Mouse (Mus musculus) thymus, adult 2 months (tissue): ENCODE data around the gene Fndc3b. TPM values are rescaled to one million over a fixed set of nuclear protein-coding genes. Genes with fewer than 3 reads are reported as not detected.

Source experiments
- DNase-seq: peaks from one replicate; pipeline ENCODE4 v3.0.0; 2021
- H3K27ac ChIP-seq: fragments of 200-500 bp; 2 replicates; pipeline ENCODE4 v1.5.1; 2012; ENCODE audit warnings: low read length, control low read depth; ENCODE audit not compliant: control insufficient read depth, insufficient read depth
- H3K27me3 ChIP-seq: fragments of 200-500 bp; 2 replicates; pipeline ENCODE4 v1.6.1; 2012; ENCODE audit warnings: mild to moderate bottlenecking, low read length, moderate library complexity, mixed read lengths; ENCODE audit not compliant: control insufficient read depth, insufficient read depth
- H3K36me3 ChIP-seq: fragments of 200-500 bp; 2 replicates; pipeline ENCODE4 v1.6.1; 2012; ENCODE audit warnings: mild to moderate bottlenecking, low read length, moderate library complexity; ENCODE audit not compliant: control insufficient read depth, insufficient read depth
- H3K4me1 ChIP-seq: fragments of 200-500 bp; replicated peaks from 2 replicates; pipeline ENCODE4 v1.6.1; 2012; ENCODE audit warnings: low read length; ENCODE audit not compliant: control insufficient read depth, insufficient read depth
- H3K4me3 ChIP-seq: fragments of 200-500 bp; 2 replicates; pipeline ENCODE4 v1.5.1; 2012; ENCODE audit warnings: mild to moderate bottlenecking, low read length, control low read depth, moderate library complexity; ENCODE audit not compliant: control insufficient read depth, insufficient read depth
- CTCF ChIP-seq: fragments of 200-500 bp; IDR thresholded peaks from 2 replicates; pipeline ENCODE4 v1.5.1; 2012; ENCODE audit warnings: mild to moderate bottlenecking, control low read depth, low read length, moderate library complexity, borderline replicate concordance; ENCODE audit not compliant: control insufficient read depth, poor library complexity, insufficient read depth; ENCODE audit errors: extremely low read depth
- POLR2A ChIP-seq: fragments of 200-500 bp; IDR thresholded peaks from 2 replicates; pipeline ENCODE4 v1.6.1; 2012; ENCODE audit warnings: mild to moderate bottlenecking, low read length, control low read depth, moderate library complexity; ENCODE audit not compliant: control insufficient read depth, poor library complexity, insufficient read depth; ENCODE audit errors: extremely low read depth
- WGBS: fragments of 180-500 bp; shearing (Covaris S2); methylation state at CpG from one replicate; pipeline ENCODE4 v1.1.7; 2018; 5-methylcytosine and 5-hydroxymethylcytosine counted together
- polyA plus RNA-seq: library from polyadenylated mRNA; depleted of rRNA; stranded (reverse); fragments of >200 nt; gene quantifications from 2 replicates; pipeline ENCODE4 v1.2.3, GENCODE M21; 2012

Gene Fndc3b
- polyA plus RNA-seq, 1 experiment = 4.7 TPM

DNA sequence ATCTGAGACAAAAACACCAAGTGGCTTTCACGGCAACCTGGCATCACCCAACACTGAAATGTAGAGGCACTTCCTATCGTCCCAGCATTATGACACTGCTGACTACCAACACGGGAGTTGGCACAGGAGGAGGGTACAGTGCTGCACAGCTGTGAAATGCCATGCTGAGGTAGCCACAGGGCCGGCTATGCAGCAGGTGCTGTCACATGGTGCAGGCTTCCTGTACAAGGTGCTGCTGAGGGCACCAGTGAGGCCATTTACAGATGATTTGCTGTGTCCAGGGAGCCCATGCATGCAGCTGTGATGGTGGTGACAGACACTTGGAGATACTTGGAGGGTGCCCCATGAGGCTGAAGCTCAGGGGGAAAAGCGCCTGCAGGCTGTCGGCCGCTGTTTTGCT lies 249.2 kb downstream of the Fndc3b start:
- 30% methylated on average over 7 of the region's 7 CpGs for WGBS
- TF ChIP-seq POLR2A = no peak
- TF ChIP-seq CTCF = no peak
- Histone ChIP-seq H3K27ac (peak overlapping the region; percentile 99), H3K4me1 (peaks cover 42% of the 10 kb centered on the region), H3K36me3 (no peaks in the 10 kb centered on the region), H3K27me3 (no peaks in the 10 kb centered on the region), H3K4me3 (no peak overlapping the region)
- peak; percentile 73 for DNase-seq

DNA sequence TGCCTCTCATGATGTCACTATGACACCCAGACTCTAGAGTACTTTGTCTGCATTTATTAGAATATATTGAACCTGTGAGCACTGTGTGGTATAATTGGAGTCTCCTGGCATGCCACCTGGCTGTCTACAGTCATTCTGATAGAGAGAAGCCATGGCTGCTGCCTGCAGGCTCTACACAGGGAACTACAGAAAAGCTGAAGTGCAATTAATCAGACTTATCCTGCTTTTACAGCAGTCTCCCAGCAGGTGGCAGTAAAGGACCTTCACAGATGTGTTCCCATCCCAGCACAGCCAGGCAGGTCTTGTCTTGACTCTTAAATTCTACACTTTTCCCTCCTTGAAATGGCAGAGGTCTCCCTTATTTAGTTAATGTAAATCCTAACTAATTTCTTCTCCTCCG lies 250.1 kb downstream of the Fndc3b start:
- Histone ChIP-seq H3K27me3 (no peaks in the 10 kb centered on the region), H3K36me3 (no peaks in the 10 kb centered on the region), H3K27ac (no peak overlapping the region; the same call in 1 of the 2 replicates), H3K4me3 (no peak overlapping the region), H3K4me1 (peaks cover 42% of the 10 kb centered on the region)
- DNase-seq = peak; percentile 88
- WGBS = 57% methylated on average over 1 of the region's 1 CpGs
- TF ChIP-seq POLR2A = no peak
- no peak for TF ChIP-seq CTCF

DNA sequence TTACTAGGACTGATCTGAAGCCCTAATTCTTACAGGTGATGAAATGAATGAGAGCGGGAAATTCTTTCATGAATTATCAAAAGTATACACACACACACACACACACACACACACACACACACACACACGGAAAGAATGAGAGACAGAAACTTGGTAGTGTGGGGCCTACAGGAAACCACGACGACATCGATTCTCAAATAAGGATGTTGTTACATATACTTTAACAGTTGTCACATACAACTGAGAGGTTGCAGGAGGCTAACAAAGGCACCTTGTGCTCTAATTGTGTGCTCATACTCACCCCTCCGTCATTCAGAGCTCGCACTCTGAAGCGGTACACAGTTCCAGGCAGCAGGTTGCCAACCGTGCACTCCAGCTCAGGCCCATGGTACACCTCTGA lies 252.7 kb downstream of the Fndc3b start:
- H3K27me3 ChIP-seq = no peaks in the 10 kb centered on the region
- DNase-seq = no peak
- TF ChIP-seq POLR2A (no peak), CTCF (no peak)
- H3K36me3 ChIP-seq = no peaks in the 10 kb centered on the region
- H3K4me1 ChIP-seq = peaks cover 28% of the 10 kb centered on the region
- no peak overlapping the region for H3K4me3 ChIP-seq
- peak overlapping the region; percentile 58 for H3K27ac ChIP-seq
- WGBS = 48% methylated on average over 9 of the region's 9 CpGs

DNA sequence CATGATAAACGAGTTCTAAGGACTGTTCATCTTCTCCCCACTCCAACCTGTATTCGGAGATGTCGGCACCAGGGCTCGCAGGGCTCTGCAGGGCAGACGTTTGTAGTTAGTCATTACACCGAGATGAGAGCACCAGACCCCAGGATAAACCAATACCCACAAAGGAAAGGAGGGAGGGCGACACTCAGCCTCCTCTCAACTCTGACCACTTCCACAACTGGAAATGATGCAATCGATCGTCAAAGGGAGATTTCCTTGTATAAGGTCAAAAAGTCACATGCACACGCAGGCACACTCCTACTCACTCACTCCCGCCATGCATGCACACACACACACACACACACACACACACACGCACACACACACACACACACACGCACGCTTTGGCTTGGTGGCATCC lies 254.6 kb downstream of the Fndc3b start:
- no peaks in the 10 kb centered on the region for H3K27me3 ChIP-seq
- no peak overlapping the region for H3K4me3 ChIP-seq
- peaks cover 13% of the 10 kb centered on the region for H3K4me1 ChIP-seq
- TF ChIP-seq POLR2A = no peak
- TF ChIP-seq CTCF = no peak
- DNase-seq = no peak
- H3K27ac ChIP-seq = no peak overlapping the region
- H3K36me3 ChIP-seq = no peaks in the 10 kb centered on the region
- WGBS = 78% methylated on average over 14 of the region's 14 CpGs

DNA sequence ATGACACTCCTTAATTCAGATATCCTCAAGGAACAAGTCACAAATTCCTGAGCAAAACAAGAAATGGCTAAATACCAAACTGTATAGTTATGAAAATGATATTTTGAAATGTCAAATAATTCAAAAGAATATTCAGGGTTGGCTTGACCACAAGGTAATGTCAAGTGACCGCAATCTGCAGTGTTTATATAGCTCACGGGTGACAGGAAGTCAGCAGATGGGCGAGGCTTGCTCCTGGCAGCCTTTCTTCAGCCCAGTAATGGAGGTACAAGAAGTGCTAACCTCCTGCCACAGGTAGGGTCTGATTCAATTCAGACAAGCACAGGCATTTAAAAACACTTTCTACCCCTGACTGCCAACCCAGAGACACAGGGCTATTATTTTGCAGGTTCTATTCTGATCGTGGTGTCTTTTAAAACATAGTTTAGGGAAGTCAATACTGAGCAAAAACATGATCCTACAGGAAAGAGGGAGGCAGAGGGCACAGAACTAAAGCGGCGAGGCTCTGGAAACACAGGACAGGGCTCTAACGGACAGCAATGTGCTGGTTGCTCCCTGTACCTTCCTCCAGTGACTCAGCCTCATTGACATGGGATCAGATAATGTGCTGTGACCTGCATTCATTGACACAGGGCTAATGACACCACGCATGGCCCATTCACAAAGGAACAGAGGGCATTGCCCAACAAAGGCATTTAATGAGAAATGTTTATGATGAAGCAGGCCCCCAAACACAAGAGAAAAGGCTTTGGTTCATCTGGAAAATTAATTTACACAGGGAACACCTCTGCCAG lies 256.5 kb downstream of the Fndc3b start:
- Histone ChIP-seq H3K27me3 (no peaks in the 10 kb centered on the region), H3K4me1 (peaks cover 11% of the 10 kb centered on the region), H3K36me3 (no peaks in the 10 kb centered on the region), H3K27ac (no peak overlapping the region), H3K4me3 (no peak overlapping the region)
- WGBS = 94% methylated on average over 8 of the region's 8 CpGs
- no peak for DNase-seq
- TF ChIP-seq CTCF (no peak), POLR2A (no peak)

DNA sequence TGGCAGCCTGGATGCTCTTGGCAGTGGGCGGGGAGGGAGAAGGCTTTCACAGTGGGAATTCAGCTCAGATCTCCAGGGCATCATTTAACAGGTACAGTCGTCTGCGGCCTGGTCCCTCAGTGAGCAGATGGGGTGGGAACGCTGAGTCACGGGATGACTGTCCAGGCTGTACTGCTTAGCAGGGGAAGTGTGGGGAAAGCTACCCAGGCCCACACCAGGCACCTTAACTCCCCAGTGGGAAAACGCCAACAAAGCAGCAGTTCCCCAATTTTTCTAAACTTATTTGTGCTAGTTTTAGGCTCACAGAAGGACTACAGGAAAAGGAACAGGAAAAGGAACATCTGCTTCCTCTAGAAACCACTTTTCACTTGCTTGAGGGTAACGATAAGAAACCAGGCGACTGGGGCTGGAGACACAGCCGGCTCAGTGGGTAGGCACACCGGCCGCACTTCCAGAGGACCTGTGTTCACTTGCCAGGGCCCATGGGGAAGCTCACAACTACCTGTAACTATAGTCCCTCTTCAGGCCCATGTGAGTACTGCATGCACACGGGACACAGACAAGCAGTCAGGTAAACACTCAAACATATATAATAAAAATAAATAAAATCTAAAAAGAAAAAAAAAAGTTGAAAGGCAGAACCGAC lies 257.5 kb downstream of the Fndc3b start:
- Histone ChIP-seq H3K4me3 (no peak overlapping the region), H3K27ac (peak overlapping the region; percentile 33; the same call in 1 of the 2 replicates), H3K27me3 (no peaks in the 10 kb centered on the region), H3K36me3 (no peaks in the 10 kb centered on the region), H3K4me1 (peaks cover 7% of the 10 kb centered on the region)
- WGBS = 48% methylated on average over 13 of the region's 13 CpGs
- TF ChIP-seq POLR2A (no peak), CTCF (no peak)
- DNase-seq = no peak
